Mouse (Mus musculus): ENCODE measurements around the gene Pld6.
"Not testable (repeated sequence)": the region's sequence is repeated elsewhere in the genome, so short reads cannot be mapped to it uniquely, and the experiment has no call there.

Gene Pld6

GRCm38 (mm10) chr11:59746614-59747013, 40.8 kb downstream of the Pld6 start:
- peak; percentile 82 for DNase-seq (ENCODE audit: low read depth)

- no peak for DNase-seq (ENCODE audit: low read depth)
Measured at GRCm38 (mm10) chr11:59745851-59746250, 41.6 kb downstream of the Pld6 start.

GRCm38 (mm10) chr11:59744374-59744773, 43.1 kb downstream of the Pld6 start:
- DNase-seq (ENCODE audit: low read depth), result no peak

GRCm38 (mm10) chr11:59743712-59744111, 43.7 kb downstream of the Pld6 start:
- no peak for DNase-seq (ENCODE audit: low read depth)

- no peak for DNase-seq (ENCODE audit: low read depth)
Measured at GRCm38 (mm10) chr11:59743307-59743706, 44.1 kb downstream of the Pld6 start.

- DNase-seq (ENCODE audit: low read depth), result no peak
Measured at GRCm38 (mm10) chr11:59741915-59742314, 45.5 kb downstream of the Pld6 start.

GRCm38 (mm10) chr11:59739996-59740395, 47.4 kb downstream of the Pld6 start:
- DNase-seq (ENCODE audit: low read depth), result no peak

GRCm38 (mm10) chr11:59737250-59737649, 50.2 kb downstream of the Pld6 start:
- no peak for DNase-seq (ENCODE audit: low read depth)

- DNase-seq (ENCODE audit: low read depth), result not testable (repeated sequence)
Measured at GRCm38 (mm10) chr11:59735938-59736337, 51.5 kb downstream of the Pld6 start.

GRCm38 (mm10) chr11:59734335-59734734, 53.1 kb downstream of the Pld6 start:
- no peak for DNase-seq (ENCODE audit: low read depth)

Data from NIH3T3 (cell line).